Mouse (Mus musculus): ENCODE data around the gene Maz. TPM values are rescaled to one million over a fixed set of nuclear protein-coding genes. Genes with fewer than 3 reads are reported as not detected.
A peak's percentile ranks its signal among the peaks of the same experiment; 100 is the strongest.

Maz gene
- polyA plus RNA-seq, 1 experiment from 2014 or later, result 58.7 TPM

- H3K4me2 ChIP-seq (ENCODE audit: low read length), result peak overlapping the region; percentile 85
- TF ChIP-seq CTCF (IDR thresholded peaks at IDR 0.05; ENCODE audit: low read depth), result no peak
- ATAC-seq (replicated peaks; ENCODE audit: low FRiP score, low read depth) (no peak), DNase-seq (ENCODE audit: low spot score) (no peak)
- no peak overlapping the region for H3K27ac ChIP-seq
- H3K9ac ChIP-seq (ENCODE audit: low read depth, low read length), result no peak overlapping the region
- H3K36me3 ChIP-seq (ENCODE audit: insufficient read depth, low read length), result 0 out of 2 replicates have a peak, but pooled peaks cover 15% of the 10 kb centered on the region
- H3K4me1 ChIP-seq (replicated peaks; ENCODE audit: insufficient read depth, low read length), result peaks cover 47% of the 10 kb centered on the region
- no peak overlapping the region for H3K4me3 ChIP-seq (replicated peaks; ENCODE audit: low read depth, low read length)
- no peaks in the 10 kb centered on the region for H3K27me3 ChIP-seq (ENCODE audit: insufficient read depth, low read length)
- no peaks in the 10 kb centered on the region for H3K9me3 ChIP-seq (replicated peaks; ENCODE audit: low read length)
- WGBS, result 73% methylated on average over 14 of the region's 14 CpGs
These were observed 7.4 kb downstream of the Maz start for GRCm38 (mm10) chr7:127019306-127019960.

GRCm38 (mm10) chr7:127018416-127019305 lies 8.2 kb downstream of the Maz start:
- ATAC-seq (replicated peaks; ENCODE audit: low FRiP score, low read depth), result no peak
- Histone ChIP-seq H3K4me2 (ENCODE audit: low read length) (peak overlapping the region; percentile 85; the same call in 1 of the 2 replicates), H3K27me3 (ENCODE audit: insufficient read depth, low read length) (no peaks in the 10 kb centered on the region), H3K9ac (ENCODE audit: low read depth, low read length) (peak overlapping the region; percentile 44; the same call in 1 of the 2 replicates), H3K36me3 (ENCODE audit: insufficient read depth, low read length) (0 out of 2 replicates have a peak, but pooled peaks cover 15% of the 10 kb centered on the region), H3K27ac (peak overlapping the region; percentile 60; the same call in 1 of the 2 replicates), H3K4me1 (replicated peaks; ENCODE audit: insufficient read depth, low read length) (peaks cover 47% of the 10 kb centered on the region), H3K9me3 (replicated peaks; ENCODE audit: low read length) (no peaks in the 10 kb centered on the region), H3K4me3 (replicated peaks; ENCODE audit: low read depth, low read length) (0 out of 2 replicates have a peak overlapping the region, but pooled peaks have one; percentile 7)
- no peak for TF ChIP-seq CTCF (IDR thresholded peaks at IDR 0.05; ENCODE audit: low read depth)
- WGBS, result 37% methylated on average over 15 of the region's 15 CpGs
- peak; percentile 17 for DNase-seq (ENCODE audit: low spot score)

- Histone ChIP-seq H3K4me3 (replicated peaks; ENCODE audit: low read depth, low read length) (0 out of 2 replicates have a peak overlapping the region, but pooled peaks have one; percentile 7), H3K9me3 (replicated peaks; ENCODE audit: low read length) (no peaks in the 10 kb centered on the region), H3K27ac (peak overlapping the region; percentile 60), H3K27me3 (ENCODE audit: insufficient read depth, low read length) (no peaks in the 10 kb centered on the region), H3K4me1 (replicated peaks; ENCODE audit: insufficient read depth, low read length) (peaks cover 43% of the 10 kb centered on the region), H3K9ac (ENCODE audit: low read depth, low read length) (no peak overlapping the region), H3K36me3 (ENCODE audit: insufficient read depth, low read length) (0 out of 2 replicates have a peak, but pooled peaks cover 13% of the 10 kb centered on the region), H3K4me2 (ENCODE audit: low read length) (0 out of 2 replicates have a peak overlapping the region, but pooled peaks have one; percentile 14)
- DNase-seq (ENCODE audit: low spot score) (no peak), ATAC-seq (replicated peaks; ENCODE audit: low FRiP score, low read depth) (no peak)
- 31% methylated on average over 6 of the region's 6 CpGs for WGBS
- TF ChIP-seq CTCF (IDR thresholded peaks at IDR 0.05; ENCODE audit: low read depth), result no peak
These were observed 8.9 kb downstream of the Maz start for GRCm38 (mm10) chr7:127017950-127018345.

- no peaks in the 10 kb centered on the region for H3K9me3 ChIP-seq (replicated peaks; ENCODE audit: low read length)
- ATAC-seq (replicated peaks; ENCODE audit: low FRiP score, low read depth), result peak; percentile 76
- H3K36me3 ChIP-seq (ENCODE audit: insufficient read depth, low read length), result 0 out of 2 replicates have a peak, but pooled peaks cover 7% of the 10 kb centered on the region
- peak within 1 kb of the TSS; percentile 82 for H3K9ac ChIP-seq (ENCODE audit: low read depth, low read length)
- peaks cover 41% of the 10 kb centered on the region for H3K4me1 ChIP-seq (replicated peaks; ENCODE audit: insufficient read depth, low read length)
- peak within 1 kb of the TSS; percentile 68 for H3K4me3 ChIP-seq (replicated peaks; ENCODE audit: low read depth, low read length)
- H3K27ac ChIP-seq, result peak within 1 kb of the TSS; percentile 95
- 2% methylated on average over 39 of the region's 39 CpGs for WGBS
- no peaks in the 10 kb centered on the region for H3K27me3 ChIP-seq (ENCODE audit: insufficient read depth, low read length)
- peak within 1 kb of the TSS; percentile 79 for H3K4me2 ChIP-seq (ENCODE audit: low read length)
- DNase-seq (ENCODE audit: low spot score), result peak; percentile 100
- TF ChIP-seq CTCF (IDR thresholded peaks at IDR 0.05; ENCODE audit: low read depth), result peak; percentile 88
These were observed 9.6 kb downstream of the Maz start, which contains the start of gene Pagr1a for GRCm38 (mm10) chr7:127016971-127017949. Gene Pagr1a (minus strand): TSS chr7:127017352.

GRCm38 (mm10) chr7:127016486-127016938 lies 10.3 kb downstream of the Maz start:
- Histone ChIP-seq H3K36me3 (ENCODE audit: insufficient read depth, low read length) (0 out of 2 replicates have a peak, but pooled peaks cover 4% of the 10 kb centered on the region), H3K9ac (ENCODE audit: low read depth, low read length) (peak overlapping the region; percentile 82), H3K4me1 (replicated peaks; ENCODE audit: insufficient read depth, low read length) (peaks cover 36% of the 10 kb centered on the region), H3K4me2 (ENCODE audit: low read length) (peak overlapping the region; percentile 79), H3K27ac (peak overlapping the region; percentile 95), H3K9me3 (replicated peaks; ENCODE audit: low read length) (no peaks in the 10 kb centered on the region), H3K27me3 (ENCODE audit: insufficient read depth, low read length) (no peaks in the 10 kb centered on the region), H3K4me3 (replicated peaks; ENCODE audit: low read depth, low read length) (peak overlapping the region; percentile 68)
- DNase-seq (ENCODE audit: low spot score) (no peak), ATAC-seq (replicated peaks; ENCODE audit: low FRiP score, low read depth) (peak; percentile 27)
- no peak for TF ChIP-seq CTCF (IDR thresholded peaks at IDR 0.05; ENCODE audit: low read depth)
- 1% methylated on average over 22 of the region's 22 CpGs for WGBS

Data from kidney, postnatal 0 days (tissue).